Comparison of ENCODE assay signal across 9 mouse cellular contexts in the genomic region with DNA sequence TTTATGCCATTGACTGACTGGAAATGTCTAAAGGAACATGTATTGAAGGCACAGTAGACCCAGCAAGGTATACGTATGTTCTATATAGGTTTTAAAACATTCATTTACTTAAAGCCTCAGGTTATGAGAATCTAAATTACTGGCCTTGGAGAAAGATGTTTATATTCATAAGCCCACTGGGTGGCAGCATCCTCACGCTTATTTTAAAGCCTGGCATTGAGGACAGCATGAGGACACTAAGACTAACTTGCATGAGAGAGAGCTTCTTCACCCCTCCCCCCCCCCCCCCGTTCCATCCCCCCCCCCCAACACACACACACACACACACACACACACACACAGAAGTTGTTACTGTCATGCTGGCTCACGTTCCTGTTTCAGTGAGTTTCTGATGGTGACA. TPM values are rescaled to one million over a fixed set of nuclear protein-coding genes. Genes with fewer than 3 reads are reported as not detected.
DNase-seq lines count a peak whose midpoint lies in the region; ATAC-seq and TF ChIP-seq lines count a peak whose summit lies in the region.
"Had no signal": no experiment of that assay in that cellular context is flagged by ENCODE, and none has a peak within 500 bp of the region (broad histone marks: within the 10 kb centered on the region; RNA-seq: fewer than 3 reads in every experiment).

No protein-coding gene starts in this region.

- peak; percentile 68 for TF ChIP-seq CTCF in hindbrain, postnatal 0 days (IDR thresholded peaks at IDR 0.05; ENCODE audit: low read depth)

- H3K4me3 ChIP-seq in hindbrain, postnatal 0 days (ENCODE audit: low read length), result no peak overlapping the region
- H3K4me3 ChIP-seq in midbrain, embryonic 12.5 days, result no peak overlapping the region

- no peak overlapping the region for H3K4me2 ChIP-seq in hindbrain, postnatal 0 days (ENCODE audit: low read depth, low read length)
- no peak overlapping the region for H3K4me2 ChIP-seq in midbrain, embryonic 12.5 days (replicated peaks)

- H3K27me3 ChIP-seq in hindbrain, postnatal 0 days (ENCODE audit: insufficient read depth, low read length), result no peaks in the 10 kb centered on the region
- H3K27me3 ChIP-seq in midbrain, embryonic 12.5 days, result no peaks in the 10 kb centered on the region

- no peaks in the 10 kb centered on the region for H3K36me3 ChIP-seq in hindbrain, postnatal 0 days (ENCODE audit: insufficient read depth, low read length)
- H3K36me3 ChIP-seq in midbrain, embryonic 12.5 days, result no peaks in the 10 kb centered on the region

- WGBS in hindbrain, postnatal 0 days, result 25% methylated on average over 3 of the region's 4 CpGs
- 35% methylated on average over 3 of the region's 4 CpGs for WGBS in midbrain, embryonic 12.5 days

- H3K27ac ChIP-seq in hindbrain, postnatal 0 days, result no peak overlapping the region
- no peak overlapping the region for H3K27ac ChIP-seq in midbrain, embryonic 12.5 days (replicated peaks)

- no peak overlapping the region for H3K9ac ChIP-seq in hindbrain, postnatal 0 days (replicated peaks; ENCODE audit: low read length)
- H3K9ac ChIP-seq in midbrain, embryonic 12.5 days (replicated peaks), result no peak overlapping the region

- DNase-seq in heart, adult 18-20 months, result peak; percentile 1 to 20
- no peak for DNase-seq in heart, postnatal 36 days
- DNase-seq in ZHBTc4 (ENCODE audit: low read depth, low spot score), result peak; percentile 47
- DNase-seq in embryo, embryonic 11.5 days (ENCODE audit: low read depth, low spot score), result peak; percentile 23
- DNase-seq in hindbrain, postnatal 0 days (ENCODE audit: low spot score), result peak; percentile 85
- no peak for DNase-seq in natural killer cell, adult 2 months (ENCODE audit: low spot score in 2 of 2)
- DNase-seq in lung, adult 18-20 months, result no peak

- intact Hi-C loops in heart, postnatal 36 days (cut with DNase I), result loop anchor here (2.0 to 5.0 kb wide), 2 partner anchors 600 to 676 kb away; no protein-coding TSS in a partner anchor

- no peaks in the 10 kb centered on the region for H3K4me1 ChIP-seq in hindbrain, postnatal 0 days (ENCODE audit: insufficient read depth, low read length)
- no peaks in the 10 kb centered on the region for H3K4me1 ChIP-seq in midbrain, embryonic 12.5 days

- peak; percentile 77 for ATAC-seq in hindbrain, postnatal 0 days
- ATAC-seq in midbrain, embryonic 12.5 days (ENCODE audit: low FRiP score, low read depth), result peak; percentile 71

- H3K9me3 ChIP-seq in hindbrain, postnatal 0 days (ENCODE audit: low read length), result no peaks in the 10 kb centered on the region
- no peaks in the 10 kb centered on the region for H3K9me3 ChIP-seq in midbrain, embryonic 12.5 days

RNA-seq across cellular contexts. Expression of a gene that starts 17.7 kb away (rescaled TPM):
- not detected for total RNA-seq in heart, adult 18-20 months (2021)
- not detected for total RNA-seq in heart, postnatal 36 days (2021)
- total RNA-seq in hindbrain, postnatal 0 days (2014; rRNA removed), result not detected in 2 replicates
- not detected in 2 replicates for polyA plus RNA-seq in hindbrain, postnatal 0 days (2015; fragmentation: Nextera tagmentation; extraction: Ambion mirVana)
- not detected in 2 replicates for polyA plus RNA-seq in midbrain, embryonic 12.5 days (2016; fragmentation: Nextera tagmentation; extraction: Ambion mirVana)
- polyA plus RNA-seq: heart, embryonic 14.5 days had no signal

Comparison
In these comparisons a context has a peak if more than half of its experiments do, and no peak if none do; other contexts are left out.
1. DNase-seq: peak in heart, adult 18-20 months (2 of 2), ZHBTc4 (single experiment), embryo, embryonic 11.5 days (single experiment) and hindbrain, postnatal 0 days (single experiment); none in heart, postnatal 36 days (0 of 2), natural killer cell, adult 2 months (0 of 2) and lung, adult 18-20 months (0 of 2).